Mouse (Mus musculus): ENCODE results near the gene Wdr81. TPM values are rescaled to one million over a fixed set of nuclear protein-coding genes. Genes with fewer than 3 reads are reported as not detected.

Wdr81 gene
- polyA plus RNA-seq, 1 experiment from 2014 or later = 2.6 TPM

- H3K4me1 ChIP-seq (replicated peaks; ENCODE audit: control insufficient read depth, insufficient read depth) = peaks cover 13% of the 10 kb centered on the region
- H3K4me3 ChIP-seq (ENCODE audit: low read depth, low read length) = peak overlapping the region; percentile 53; the same call in 1 of the 2 replicates
- H3K27me3 ChIP-seq (ENCODE audit: control insufficient read depth, insufficient read depth, low read length) = no peaks in the 10 kb centered on the region
- DNase-seq (ENCODE audit: low spot score) (no peak), ATAC-seq (ENCODE audit: low FRiP score, low TSS enrichment) (no peak)
- 63% methylated on average over 10 of the region's 10 CpGs for WGBS
- peak overlapping the region; percentile 100 for H3K4me2 ChIP-seq (replicated peaks; ENCODE audit: low read depth)
- peak overlapping the region; percentile 71; the same call in 1 of the 2 replicates for H3K9ac ChIP-seq (ENCODE audit: low read length)
- H3K27ac ChIP-seq (replicated peaks) = peak overlapping the region; percentile 76
- peaks cover 4% of the 10 kb centered on the region; the same call in 1 of the 2 replicates for H3K36me3 ChIP-seq (ENCODE audit: control insufficient read depth, insufficient read depth, low read length)
- TF ChIP-seq CTCF (IDR thresholded peaks at IDR 0.05; ENCODE audit: low read depth) = no peak
- no peak for TF ChIP-seq EP300 (optimal IDR thresholded peaks at IDR 0.05)
- no peaks in the 10 kb centered on the region for H3K9me3 ChIP-seq (ENCODE audit: control insufficient read depth, low read length)
Observed at GRCm38 (mm10) chr11:75455041-75455736, 672 bp upstream of the Wdr81 start.

GRCm38 (mm10) chr11:75452812-75453557, 1.5 kb downstream of the Wdr81 start:
- Histone ChIP-seq H3K4me2 (replicated peaks; ENCODE audit: low read depth) (no peak overlapping the region), H3K9ac (ENCODE audit: low read length) (no peak overlapping the region), H3K4me1 (replicated peaks; ENCODE audit: control insufficient read depth, insufficient read depth) (peaks cover 9% of the 10 kb centered on the region; the same call in 1 of the 2 replicates), H3K9me3 (ENCODE audit: control insufficient read depth, low read length) (no peaks in the 10 kb centered on the region), H3K27me3 (ENCODE audit: control insufficient read depth, insufficient read depth, low read length) (no peaks in the 10 kb centered on the region), H3K36me3 (ENCODE audit: control insufficient read depth, insufficient read depth, low read length) (peaks cover 17% of the 10 kb centered on the region), H3K4me3 (ENCODE audit: low read depth, low read length) (no peak overlapping the region), H3K27ac (replicated peaks) (no peak overlapping the region)
- TF ChIP-seq CTCF (IDR thresholded peaks at IDR 0.05; ENCODE audit: low read depth) (no peak), EP300 (optimal IDR thresholded peaks at IDR 0.05) (no peak)
- WGBS = 93% methylated on average over 31 of the region's 31 CpGs
- no peak for ATAC-seq (ENCODE audit: low FRiP score, low TSS enrichment)
- DNase-seq (ENCODE audit: low spot score) = no peak

DNA sequence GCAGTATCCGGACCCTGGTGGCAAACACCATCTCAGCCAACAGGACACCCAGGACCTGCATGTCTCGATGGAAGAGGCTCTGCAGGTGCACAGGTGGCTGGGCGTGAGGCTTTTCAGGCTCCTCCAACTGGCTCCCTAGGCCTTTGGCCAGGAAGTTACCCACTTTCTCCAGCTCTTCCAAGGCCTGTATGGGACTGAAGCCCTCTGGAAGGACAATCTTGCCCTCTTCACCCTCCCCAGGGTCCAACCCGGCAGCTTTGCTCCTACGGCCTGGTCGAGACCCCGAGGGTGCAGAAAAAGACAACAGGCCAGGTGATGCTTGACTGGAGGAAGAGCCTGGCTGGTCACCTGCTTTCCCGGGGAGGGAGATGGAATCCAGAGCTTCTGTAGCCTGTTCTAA, 2.4 kb downstream of the Wdr81 start:
- WGBS = 91% methylated on average over 8 of the region's 8 CpGs

GRCm38 (mm10) chr11:75450936-75451335, 3.6 kb downstream of the Wdr81 start:
- H3K4me3 ChIP-seq (ENCODE audit: low read depth, low read length) = no peak overlapping the region
- ATAC-seq (ENCODE audit: low FRiP score, low TSS enrichment) (no peak), DNase-seq (ENCODE audit: low spot score) (no peak)
- no peaks in the 10 kb centered on the region for H3K27me3 ChIP-seq (ENCODE audit: control insufficient read depth, insufficient read depth, low read length)
- no peaks in the 10 kb centered on the region for H3K9me3 ChIP-seq (ENCODE audit: control insufficient read depth, low read length)
- WGBS = 85% methylated on average over 15 of the region's 15 CpGs
- H3K4me2 ChIP-seq (replicated peaks; ENCODE audit: low read depth) = no peak overlapping the region
- no peak overlapping the region for H3K9ac ChIP-seq (ENCODE audit: low read length)
- no peak overlapping the region for H3K27ac ChIP-seq (replicated peaks)
- H3K36me3 ChIP-seq (ENCODE audit: control insufficient read depth, insufficient read depth, low read length) = peaks cover 21% of the 10 kb centered on the region
- peaks cover 9% of the 10 kb centered on the region; the same call in 1 of the 2 replicates for H3K4me1 ChIP-seq (replicated peaks; ENCODE audit: control insufficient read depth, insufficient read depth)
- TF ChIP-seq CTCF (IDR thresholded peaks at IDR 0.05; ENCODE audit: low read depth) = no peak
- TF ChIP-seq EP300 (optimal IDR thresholded peaks at IDR 0.05) = no peak

More for the DNA sequence above, 2.4 kb downstream of the Wdr81 start:
- Histone ChIP-seq H3K4me1 (replicated peaks; ENCODE audit: control insufficient read depth, insufficient read depth) (peaks cover 9% of the 10 kb centered on the region; the same call in 1 of the 2 replicates), H3K9me3 (ENCODE audit: control insufficient read depth, low read length) (no peaks in the 10 kb centered on the region), H3K36me3 (ENCODE audit: control insufficient read depth, insufficient read depth, low read length) (peaks cover 21% of the 10 kb centered on the region), H3K27ac (replicated peaks) (no peak overlapping the region), H3K9ac (ENCODE audit: low read length) (no peak overlapping the region), H3K4me2 (replicated peaks; ENCODE audit: low read depth) (no peak overlapping the region), H3K27me3 (ENCODE audit: control insufficient read depth, insufficient read depth, low read length) (no peaks in the 10 kb centered on the region), H3K4me3 (ENCODE audit: low read depth, low read length) (no peak overlapping the region)
- no peak for TF ChIP-seq CTCF (IDR thresholded peaks at IDR 0.05; ENCODE audit: low read depth)
- no peak for TF ChIP-seq EP300 (optimal IDR thresholded peaks at IDR 0.05)
- DNase-seq (ENCODE audit: low spot score) = no peak
- no peak for ATAC-seq (ENCODE audit: low FRiP score, low TSS enrichment)

DNA sequence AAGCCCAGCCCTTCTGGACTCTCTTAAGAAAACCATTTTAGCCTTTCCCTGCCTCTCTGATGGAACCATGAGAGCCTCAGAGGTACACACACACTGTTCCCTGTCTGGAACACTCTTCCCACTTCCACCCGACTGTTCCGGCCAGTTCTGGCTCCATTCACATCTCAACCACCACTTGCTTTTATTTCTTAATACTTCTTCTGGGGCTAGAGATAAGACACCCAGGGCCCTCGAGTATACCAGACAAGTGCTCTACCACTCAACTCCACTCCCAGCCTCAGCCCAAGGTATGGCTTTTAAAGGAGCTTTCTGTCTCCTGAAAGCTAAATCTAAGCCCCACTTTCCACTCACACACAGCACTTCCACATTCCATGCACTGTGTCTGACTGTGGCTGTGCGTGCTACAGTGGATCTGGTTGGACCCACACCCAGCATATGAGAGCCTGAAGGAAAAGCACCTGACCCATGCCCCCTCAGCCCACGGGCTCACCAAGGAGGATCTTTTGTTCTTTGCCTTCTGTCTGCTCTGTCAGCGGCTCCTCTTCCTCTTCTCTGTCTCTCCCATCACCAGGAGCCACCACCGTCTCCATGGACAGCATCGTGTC, 4.1 kb downstream of the Wdr81 start:
- Histone ChIP-seq H3K27me3 (ENCODE audit: control insufficient read depth, insufficient read depth, low read length) (no peaks in the 10 kb centered on the region), H3K4me3 (ENCODE audit: low read depth, low read length) (no peak overlapping the region), H3K27ac (replicated peaks) (no peak overlapping the region), H3K4me2 (replicated peaks; ENCODE audit: low read depth) (no peak overlapping the region), H3K9me3 (ENCODE audit: control insufficient read depth, low read length) (no peaks in the 10 kb centered on the region), H3K36me3 (ENCODE audit: control insufficient read depth, insufficient read depth, low read length) (peaks cover 23% of the 10 kb centered on the region), H3K4me1 (replicated peaks; ENCODE audit: control insufficient read depth, insufficient read depth) (peaks cover 9% of the 10 kb centered on the region; the same call in 1 of the 2 replicates), H3K9ac (ENCODE audit: low read length) (no peak overlapping the region)
- TF ChIP-seq CTCF (IDR thresholded peaks at IDR 0.05; ENCODE audit: low read depth) = no peak
- no peak for TF ChIP-seq EP300 (optimal IDR thresholded peaks at IDR 0.05)
- ATAC-seq (ENCODE audit: low FRiP score, low TSS enrichment) (no peak), DNase-seq (ENCODE audit: low spot score) (no peak)
- 79% methylated on average over 8 of the region's 8 CpGs for WGBS
